Mouse (Mus musculus): ENCODE measurements around the gene Proca1. TPM values are rescaled to one million over a fixed set of nuclear protein-coding genes. Genes with fewer than 3 reads are reported as not detected.
A peak's percentile ranks its signal among the peaks of the same experiment; 100 is the strongest.

Proca1 gene
- polyA plus RNA-seq, 1 experiment from 2014 or later: 2.4 TPM

- Histone ChIP-seq H3K9ac (ENCODE audit: low read length) (no peak overlapping the region), H3K4me3 (ENCODE audit: low read length) (no peak overlapping the region), H3K27ac (ENCODE audit: low read length) (no peak overlapping the region), H3K4me1 (ENCODE audit: control insufficient read depth, insufficient read depth, low read length) (peaks cover 9% of the 10 kb centered on the region), H3K9me3 (replicated peaks; ENCODE audit: control insufficient read depth, low read length) (no peaks in the 10 kb centered on the region), H3K4me2 (ENCODE audit: low read depth, low read length) (no peak overlapping the region), H3K36me3 (ENCODE audit: control insufficient read depth, insufficient read depth) (peaks cover 56% of the 10 kb centered on the region), H3K27me3 (ENCODE audit: control insufficient read depth, insufficient read depth, low read length) (no peaks in the 10 kb centered on the region)
- 74% methylated on average over 6 of the region's 6 CpGs for WGBS
- no peak for ATAC-seq (replicated peaks; ENCODE audit: extremely low read depth, insufficient read depth, low FRiP score)
Measured at GRCm38 (mm10) chr11:78156156-78156699, 37.0 kb upstream of the Proca1 start.

GRCm38 (mm10) chr11:78159096-78159495 is 34.1 kb upstream of the Proca1 start:
- peak; percentile 10; the same call in 1 of the 2 replicates for ATAC-seq (replicated peaks; ENCODE audit: extremely low read depth, insufficient read depth, low FRiP score)
- 21% methylated on average over 2 of the region's 2 CpGs for WGBS
- Histone ChIP-seq H3K4me3 (ENCODE audit: low read length) (no peak overlapping the region), H3K36me3 (ENCODE audit: control insufficient read depth, insufficient read depth) (peaks cover 52% of the 10 kb centered on the region), H3K4me2 (ENCODE audit: low read depth, low read length) (no peak overlapping the region), H3K9me3 (replicated peaks; ENCODE audit: control insufficient read depth, low read length) (no peaks in the 10 kb centered on the region), H3K27me3 (ENCODE audit: control insufficient read depth, insufficient read depth, low read length) (no peaks in the 10 kb centered on the region), H3K9ac (ENCODE audit: low read length) (no peak overlapping the region), H3K4me1 (ENCODE audit: control insufficient read depth, insufficient read depth, low read length) (peaks cover 25% of the 10 kb centered on the region), H3K27ac (ENCODE audit: low read length) (no peak overlapping the region)

GRCm38 (mm10) chr11:78159557-78159956 is 33.6 kb upstream of the Proca1 start:
- H3K27ac ChIP-seq (ENCODE audit: low read length): no peak overlapping the region
- H3K27me3 ChIP-seq (ENCODE audit: control insufficient read depth, insufficient read depth, low read length): no peaks in the 10 kb centered on the region
- H3K36me3 ChIP-seq (ENCODE audit: control insufficient read depth, insufficient read depth): peaks cover 48% of the 10 kb centered on the region
- peaks cover 25% of the 10 kb centered on the region for H3K4me1 ChIP-seq (ENCODE audit: control insufficient read depth, insufficient read depth, low read length)
- no peaks in the 10 kb centered on the region for H3K9me3 ChIP-seq (replicated peaks; ENCODE audit: control insufficient read depth, low read length)
- H3K4me2 ChIP-seq (ENCODE audit: low read depth, low read length): no peak overlapping the region
- no peak overlapping the region for H3K4me3 ChIP-seq (ENCODE audit: low read length)
- 69% methylated on average over 7 of the region's 7 CpGs for WGBS
- no peak for ATAC-seq (replicated peaks; ENCODE audit: extremely low read depth, insufficient read depth, low FRiP score)
- no peak overlapping the region for H3K9ac ChIP-seq (ENCODE audit: low read length)

- ATAC-seq (replicated peaks; ENCODE audit: extremely low read depth, insufficient read depth, low FRiP score): no peak
- H3K4me3 ChIP-seq (ENCODE audit: low read length): no peak overlapping the region
- H3K9ac ChIP-seq (ENCODE audit: low read length): no peak overlapping the region
- H3K27me3 ChIP-seq (ENCODE audit: control insufficient read depth, insufficient read depth, low read length): no peaks in the 10 kb centered on the region
- H3K4me1 ChIP-seq (ENCODE audit: control insufficient read depth, insufficient read depth, low read length): peaks cover 25% of the 10 kb centered on the region
- no peaks in the 10 kb centered on the region for H3K9me3 ChIP-seq (replicated peaks; ENCODE audit: control insufficient read depth, low read length)
- 84% methylated on average over 18 of the region's 18 CpGs for WGBS
- no peak overlapping the region for H3K27ac ChIP-seq (ENCODE audit: low read length)
- no peak overlapping the region for H3K4me2 ChIP-seq (ENCODE audit: low read depth, low read length)
- peaks cover 43% of the 10 kb centered on the region for H3K36me3 ChIP-seq (ENCODE audit: control insufficient read depth, insufficient read depth)
Measured at GRCm38 (mm10) chr11:78160171-78160570, 33.0 kb upstream of the Proca1 start.

- no peak for ATAC-seq (replicated peaks; ENCODE audit: extremely low read depth, insufficient read depth, low FRiP score)
- H3K9ac ChIP-seq (ENCODE audit: low read length): no peak overlapping the region
- H3K27ac ChIP-seq (ENCODE audit: low read length): no peak overlapping the region
- 90% methylated on average over 3 of the region's 3 CpGs for WGBS
- peaks cover 38% of the 10 kb centered on the region for H3K36me3 ChIP-seq (ENCODE audit: control insufficient read depth, insufficient read depth)
- no peak overlapping the region for H3K4me2 ChIP-seq (ENCODE audit: low read depth, low read length)
- no peaks in the 10 kb centered on the region for H3K9me3 ChIP-seq (replicated peaks; ENCODE audit: control insufficient read depth, low read length)
- no peaks in the 10 kb centered on the region for H3K27me3 ChIP-seq (ENCODE audit: control insufficient read depth, insufficient read depth, low read length)
- no peak overlapping the region for H3K4me3 ChIP-seq (ENCODE audit: low read length)
- peaks cover 27% of the 10 kb centered on the region for H3K4me1 ChIP-seq (ENCODE audit: control insufficient read depth, insufficient read depth, low read length)
Measured at GRCm38 (mm10) chr11:78160675-78161074, 32.5 kb upstream of the Proca1 start.

GRCm38 (mm10) chr11:78161169-78161568 is 32.0 kb upstream of the Proca1 start:
- Histone ChIP-seq H3K9ac (ENCODE audit: low read length) (no peak overlapping the region), H3K4me1 (ENCODE audit: control insufficient read depth, insufficient read depth, low read length) (peaks cover 32% of the 10 kb centered on the region), H3K4me3 (ENCODE audit: low read length) (no peak overlapping the region), H3K27ac (ENCODE audit: low read length) (no peak overlapping the region), H3K36me3 (ENCODE audit: control insufficient read depth, insufficient read depth) (peaks cover 35% of the 10 kb centered on the region), H3K4me2 (ENCODE audit: low read depth, low read length) (no peak overlapping the region), H3K27me3 (ENCODE audit: control insufficient read depth, insufficient read depth, low read length) (no peaks in the 10 kb centered on the region), H3K9me3 (replicated peaks; ENCODE audit: control insufficient read depth, low read length) (no peaks in the 10 kb centered on the region)
- WGBS: 87% methylated on average over 14 of the region's 14 CpGs
- ATAC-seq (replicated peaks; ENCODE audit: extremely low read depth, insufficient read depth, low FRiP score): no peak

GRCm38 (mm10) chr11:78161968-78162367 is 31.2 kb upstream of the Proca1 start:
- Histone ChIP-seq H3K27ac (ENCODE audit: low read length) (no peak overlapping the region), H3K9me3 (replicated peaks; ENCODE audit: control insufficient read depth, low read length) (no peaks in the 10 kb centered on the region), H3K4me3 (ENCODE audit: low read length) (no peak overlapping the region), H3K4me2 (ENCODE audit: low read depth, low read length) (0 out of 2 replicates have a peak overlapping the region, but pooled peaks have one; percentile 92), H3K4me1 (ENCODE audit: control insufficient read depth, insufficient read depth, low read length) (peaks cover 36% of the 10 kb centered on the region), H3K27me3 (ENCODE audit: control insufficient read depth, insufficient read depth, low read length) (no peaks in the 10 kb centered on the region), H3K36me3 (ENCODE audit: control insufficient read depth, insufficient read depth) (peaks cover 33% of the 10 kb centered on the region), H3K9ac (ENCODE audit: low read length) (peak overlapping the region; percentile 14; the same call in 1 of the 2 replicates)
- no peak for ATAC-seq (replicated peaks; ENCODE audit: extremely low read depth, insufficient read depth, low FRiP score)
- WGBS: 58% methylated on average over 4 of the region's 4 CpGs

- Histone ChIP-seq H3K4me2 (ENCODE audit: low read depth, low read length) (peak overlapping the region; percentile 92), H3K9ac (ENCODE audit: low read length) (peak overlapping the region; percentile 14), H3K27ac (ENCODE audit: low read length) (no peak overlapping the region; the same call in 1 of the 2 replicates), H3K4me1 (ENCODE audit: control insufficient read depth, insufficient read depth, low read length) (peaks cover 36% of the 10 kb centered on the region), H3K9me3 (replicated peaks; ENCODE audit: control insufficient read depth, low read length) (no peaks in the 10 kb centered on the region), H3K27me3 (ENCODE audit: control insufficient read depth, insufficient read depth, low read length) (no peaks in the 10 kb centered on the region), H3K36me3 (ENCODE audit: control insufficient read depth, insufficient read depth) (peaks cover 31% of the 10 kb centered on the region), H3K4me3 (ENCODE audit: low read length) (no peak overlapping the region; the same call in 1 of the 2 replicates)
- 63% methylated on average over 6 of the region's 6 CpGs for whole genome bisulfite sequencing
- no peak for ATAC-seq (replicated peaks; ENCODE audit: extremely low read depth, insufficient read depth, low FRiP score)
Measured at GRCm38 (mm10) chr11:78162504-78162903, 30.7 kb upstream of the Proca1 start.

- H3K36me3 ChIP-seq (ENCODE audit: control insufficient read depth, insufficient read depth): peaks cover 27% of the 10 kb centered on the region
- no peaks in the 10 kb centered on the region for H3K27me3 ChIP-seq (ENCODE audit: control insufficient read depth, insufficient read depth, low read length)
- peak overlapping the region; percentile 95 for H3K9ac ChIP-seq (ENCODE audit: low read length)
- H3K4me3 ChIP-seq (ENCODE audit: low read length): peak overlapping the region; percentile 87
- H3K9me3 ChIP-seq (replicated peaks; ENCODE audit: control insufficient read depth, low read length): no peaks in the 10 kb centered on the region
- H3K4me2 ChIP-seq (ENCODE audit: low read depth, low read length): peak overlapping the region; percentile 92
- no peak for ATAC-seq (replicated peaks; ENCODE audit: extremely low read depth, insufficient read depth, low FRiP score)
- H3K4me1 ChIP-seq (ENCODE audit: control insufficient read depth, insufficient read depth, low read length): peaks cover 36% of the 10 kb centered on the region
- 74% methylated on average over 2 of the region's 2 CpGs for WGBS
- H3K27ac ChIP-seq (ENCODE audit: low read length): peak overlapping the region; percentile 89
Measured at GRCm38 (mm10) chr11:78163045-78163444, 30.1 kb upstream of the Proca1 start.

All from heart, embryonic 16.5 days (tissue).